Mouse (Mus musculus): ENCODE results near the gene Copg2. TPM values are rescaled to one million over a fixed set of nuclear protein-coding genes. Genes with fewer than 3 reads are reported as not detected.

Gene Copg2
- polyA plus RNA-seq, 1 experiment from 2014 or later = 27.9 TPM

GRCm38 (mm10) chr6:30883491-30883890 lies 13.1 kb downstream of the Copg2 start:
- peak; percentile 48 for DNase-seq
- no peak overlapping the region for H3K4me2 ChIP-seq
- WGBS = 77% methylated on average over 4 of the region's 4 CpGs

GRCm38 (mm10) chr6:30876661-30877060 lies 19.9 kb downstream of the Copg2 start:
- Histone ChIP-seq H3K27me3 (ENCODE audit: insufficient read depth, low read length) (no peaks in the 10 kb centered on the region), H3K36me3 (ENCODE audit: insufficient read depth) (peaks cover 10% of the 10 kb centered on the region; the same call in 1 of the 2 replicates), H3K4me3 (ENCODE audit: low read depth, low read length) (no peak overlapping the region), H3K9me3 (ENCODE audit: low read depth, low read length) (no peaks in the 10 kb centered on the region), H3K27ac (ENCODE audit: low read depth) (no peak overlapping the region), H3K4me2 (no peak overlapping the region), H3K4me1 (ENCODE audit: insufficient read depth) (no peaks in the 10 kb centered on the region), H3K9ac (no peak overlapping the region)
- no peak for DNase-seq
- no peak for ATAC-seq (ENCODE audit: insufficient read depth)
- no peak for TF ChIP-seq CTCF (IDR thresholded peaks at IDR 0.05; ENCODE audit: low read depth)

More at GRCm38 (mm10) chr6:30883491-30883890, 13.1 kb downstream of the Copg2 start:
- no peak overlapping the region for H3K27ac ChIP-seq (ENCODE audit: low read depth)
- H3K27me3 ChIP-seq (ENCODE audit: insufficient read depth, low read length) = no peaks in the 10 kb centered on the region
- H3K9me3 ChIP-seq (ENCODE audit: low read depth, low read length) = no peaks in the 10 kb centered on the region
- H3K4me3 ChIP-seq (ENCODE audit: low read depth, low read length) = no peak overlapping the region
- peaks cover 6% of the 10 kb centered on the region; the same call in 1 of the 2 replicates for H3K36me3 ChIP-seq (ENCODE audit: insufficient read depth)
- TF ChIP-seq CTCF (IDR thresholded peaks at IDR 0.05; ENCODE audit: low read depth) = no peak
- ATAC-seq (ENCODE audit: insufficient read depth) = no peak
- no peaks in the 10 kb centered on the region for H3K4me1 ChIP-seq (ENCODE audit: insufficient read depth)
- H3K9ac ChIP-seq = no peak overlapping the region

GRCm38 (mm10) chr6:30866501-30866900 lies 30.1 kb downstream of the Copg2 start:
- no peak for DNase-seq

GRCm38 (mm10) chr6:30865031-30865678 lies 31.4 kb downstream of the Copg2 start:
- no peak overlapping the region for H3K4me3 ChIP-seq (ENCODE audit: low read depth, low read length)
- H3K4me2 ChIP-seq = no peak overlapping the region
- H3K27me3 ChIP-seq (ENCODE audit: insufficient read depth, low read length) = no peaks in the 10 kb centered on the region
- H3K9me3 ChIP-seq (ENCODE audit: low read depth, low read length) = no peaks in the 10 kb centered on the region
- ATAC-seq (ENCODE audit: insufficient read depth) (no peak), DNase-seq (no peak)
- H3K4me1 ChIP-seq (ENCODE audit: insufficient read depth) = no peaks in the 10 kb centered on the region
- H3K9ac ChIP-seq = no peak overlapping the region
- 62% methylated on average over 3 of the region's 3 CpGs for WGBS
- TF ChIP-seq CTCF (IDR thresholded peaks at IDR 0.05; ENCODE audit: low read depth) = no peak
- no peaks in the 10 kb centered on the region for H3K36me3 ChIP-seq (ENCODE audit: insufficient read depth)
- no peak overlapping the region for H3K27ac ChIP-seq (ENCODE audit: low read depth)

More at GRCm38 (mm10) chr6:30866501-30866900, 30.1 kb downstream of the Copg2 start:
- Histone ChIP-seq H3K4me2 (no peak overlapping the region), H3K36me3 (ENCODE audit: insufficient read depth) (no peaks in the 10 kb centered on the region), H3K9ac (no peak overlapping the region), H3K4me1 (ENCODE audit: insufficient read depth) (no peaks in the 10 kb centered on the region), H3K9me3 (ENCODE audit: low read depth, low read length) (no peaks in the 10 kb centered on the region), H3K27ac (ENCODE audit: low read depth) (no peak overlapping the region), H3K27me3 (ENCODE audit: insufficient read depth, low read length) (no peaks in the 10 kb centered on the region), H3K4me3 (ENCODE audit: low read depth, low read length) (no peak overlapping the region)
- ATAC-seq (ENCODE audit: insufficient read depth) = no peak
- TF ChIP-seq CTCF (IDR thresholded peaks at IDR 0.05; ENCODE audit: low read depth) = no peak
- 79% methylated on average over 1 of the region's 1 CpGs for WGBS

- TF ChIP-seq CTCF (IDR thresholded peaks at IDR 0.05; ENCODE audit: low read depth) = no peak
- Histone ChIP-seq H3K27ac (ENCODE audit: low read depth) (no peak overlapping the region), H3K9ac (no peak overlapping the region), H3K4me1 (ENCODE audit: insufficient read depth) (no peaks in the 10 kb centered on the region), H3K9me3 (ENCODE audit: low read depth, low read length) (no peaks in the 10 kb centered on the region), H3K4me3 (ENCODE audit: low read depth, low read length) (no peak overlapping the region), H3K4me2 (no peak overlapping the region), H3K27me3 (ENCODE audit: insufficient read depth, low read length) (no peaks in the 10 kb centered on the region), H3K36me3 (ENCODE audit: insufficient read depth) (peaks cover 12% of the 10 kb centered on the region; the same call in 1 of the 2 replicates)
- ATAC-seq (ENCODE audit: insufficient read depth) = no peak
- no peak for DNase-seq
- 93% methylated on average over 7 of the region's 7 CpGs for WGBS
Observed at GRCm38 (mm10) chr6:30855956-30856355, 40.6 kb downstream of the Copg2 start.

- H3K27me3 ChIP-seq (ENCODE audit: insufficient read depth, low read length) = no peaks in the 10 kb centered on the region
- H3K4me2 ChIP-seq = no peak overlapping the region
- 71% methylated on average over 2 of the region's 2 CpGs for WGBS
- H3K4me1 ChIP-seq (ENCODE audit: insufficient read depth) = no peaks in the 10 kb centered on the region
- no peak for ATAC-seq (ENCODE audit: insufficient read depth)
- H3K9ac ChIP-seq = no peak overlapping the region
- no peak for DNase-seq
- no peak for TF ChIP-seq CTCF (IDR thresholded peaks at IDR 0.05; ENCODE audit: low read depth)
- no peak overlapping the region for H3K4me3 ChIP-seq (ENCODE audit: low read depth, low read length)
- peaks cover 12% of the 10 kb centered on the region; the same call in 1 of the 2 replicates for H3K36me3 ChIP-seq (ENCODE audit: insufficient read depth)
- H3K27ac ChIP-seq (ENCODE audit: low read depth) = no peak overlapping the region
- H3K9me3 ChIP-seq (ENCODE audit: low read depth, low read length) = no peaks in the 10 kb centered on the region
Observed at GRCm38 (mm10) chr6:30855205-30855604, 41.4 kb downstream of the Copg2 start.

GRCm38 (mm10) chr6:30849818-30850217 lies 46.8 kb downstream of the Copg2 start:
- no peaks in the 10 kb centered on the region for H3K9me3 ChIP-seq (ENCODE audit: low read depth, low read length)
- H3K4me2 ChIP-seq = no peak overlapping the region
- H3K4me3 ChIP-seq (ENCODE audit: low read depth, low read length) = no peak overlapping the region
- 0 out of 2 replicates have a peak, but pooled peaks cover 3% of the 10 kb centered on the region for H3K36me3 ChIP-seq (ENCODE audit: insufficient read depth)
- no peak for TF ChIP-seq CTCF (IDR thresholded peaks at IDR 0.05; ENCODE audit: low read depth)
- DNase-seq = peak; percentile 44
- no peak overlapping the region for H3K27ac ChIP-seq (ENCODE audit: low read depth)
- no peaks in the 10 kb centered on the region for H3K27me3 ChIP-seq (ENCODE audit: insufficient read depth, low read length)
- H3K9ac ChIP-seq = no peak overlapping the region
- no peaks in the 10 kb centered on the region for H3K4me1 ChIP-seq (ENCODE audit: insufficient read depth)
- 78% methylated on average over 2 of the region's 2 CpGs for WGBS
- no peak for ATAC-seq (ENCODE audit: insufficient read depth)
